Mouse (Mus musculus) E14TG2a.4 (cell line): ENCODE data around the gene Tmem82.

Source experiments
- H3K27me3 ChIP-seq: 2 replicates; pipeline ENCODE4 v1.6.1; 2014; ENCODE audit warnings: low read length, control low read depth; ENCODE audit not compliant: insufficient read depth
- H3K36me3 ChIP-seq: 2 replicates; pipeline ENCODE4 v1.6.1; 2014; ENCODE audit warnings: low read length, control low read depth; ENCODE audit not compliant: insufficient read depth
- H3K4me1 ChIP-seq: replicated peaks from 2 replicates; pipeline ENCODE4 v1.6.1; 2014; ENCODE audit warnings: low read depth, low read length, control low read depth
- H3K4me3 ChIP-seq: replicated peaks from 2 replicates; pipeline ENCODE4 v1.5.1; 2014; ENCODE audit warnings: mild to moderate bottlenecking, low read length
- H3K9me3 ChIP-seq: 2 replicates; pipeline ENCODE4 v1.6.1; 2014; ENCODE audit warnings: low read length, control low read depth
- CTCF ChIP-seq: conservative IDR thresholded peaks from 2 replicates; pipeline ENCODE4 v1.5.1; 2014; ENCODE audit warnings: low read length
- NANOG ChIP-seq: IDR thresholded peaks from 2 replicates; pipeline ENCODE4 v1.6.1; 2014; ENCODE audit warnings: borderline replicate concordance, low read length, mixed read lengths
- POU5F1 ChIP-seq: IDR thresholded peaks from 2 replicates; pipeline ENCODE4 v1.6.1; 2014; ENCODE audit warnings: low read length, borderline replicate concordance

The Tmem82 gene

GRCm38 (mm10) chr4:141656932-141657331 lies 38.5 kb upstream of the Tmem82 start:
- TF ChIP-seq CTCF, result no peak
- Histone ChIP-seq H3K27me3 (no peaks in the 10 kb centered on the region), H3K4me1 (peaks cover 29% of the 10 kb centered on the region), H3K36me3 (peaks cover 3% of the 10 kb centered on the region; the same call in 1 of the 2 replicates), H3K4me3 (no peak overlapping the region), H3K9me3 (no peaks in the 10 kb centered on the region)

GRCm38 (mm10) chr4:141655908-141656608 lies 37.6 kb upstream of the Tmem82 start:
- Histone ChIP-seq H3K9me3 (no peaks in the 10 kb centered on the region), H3K27me3 (no peaks in the 10 kb centered on the region), H3K4me1 (peaks cover 34% of the 10 kb centered on the region), H3K36me3 (peaks cover 3% of the 10 kb centered on the region; the same call in 1 of the 2 replicates), H3K4me3 (no peak overlapping the region)
- TF ChIP-seq NANOG, result no peak
- TF ChIP-seq POU5F1, result no peak
- no peak for TF ChIP-seq CTCF

GRCm38 (mm10) chr4:141654509-141654908 lies 36.1 kb upstream of the Tmem82 start:
- Histone ChIP-seq H3K27me3 (no peaks in the 10 kb centered on the region), H3K4me3 (no peak overlapping the region), H3K4me1 (peaks cover 25% of the 10 kb centered on the region), H3K36me3 (peaks cover 3% of the 10 kb centered on the region; the same call in 1 of the 2 replicates), H3K9me3 (no peaks in the 10 kb centered on the region)
- TF ChIP-seq CTCF (no peak), NANOG (no peak), POU5F1 (no peak)

- H3K36me3 ChIP-seq, result no peaks in the 10 kb centered on the region; the same call in 1 of the 2 replicates
- H3K9me3 ChIP-seq, result no peaks in the 10 kb centered on the region
- H3K4me3 ChIP-seq, result no peak overlapping the region
- TF ChIP-seq CTCF, result no peak
- TF ChIP-seq POU5F1, result no peak
- no peak for TF ChIP-seq NANOG
- H3K27me3 ChIP-seq, result no peaks in the 10 kb centered on the region
- H3K4me1 ChIP-seq, result peaks cover 23% of the 10 kb centered on the region
These were observed 35.4 kb upstream of the Tmem82 start for GRCm38 (mm10) chr4:141653813-141654212.

- Histone ChIP-seq H3K4me1 (peaks cover 23% of the 10 kb centered on the region), H3K9me3 (no peaks in the 10 kb centered on the region), H3K36me3 (no peaks in the 10 kb centered on the region; the same call in 1 of the 2 replicates), H3K4me3 (no peak overlapping the region), H3K27me3 (no peaks in the 10 kb centered on the region)
- TF ChIP-seq CTCF, result no peak
- TF ChIP-seq NANOG, result no peak
- no peak for TF ChIP-seq POU5F1
These were observed 34.6 kb upstream of the Tmem82 start for GRCm38 (mm10) chr4:141653044-141653443.

GRCm38 (mm10) chr4:141651944-141652343 lies 33.5 kb upstream of the Tmem82 start:
- H3K4me3 ChIP-seq, result peak overlapping the region; percentile 33; the same call in 1 of the 2 replicates
- TF ChIP-seq POU5F1 (no peak), NANOG (no peak), CTCF (no peak)
- no peaks in the 10 kb centered on the region for H3K27me3 ChIP-seq
- peaks cover 23% of the 10 kb centered on the region for H3K4me1 ChIP-seq
- no peaks in the 10 kb centered on the region for H3K36me3 ChIP-seq
- H3K9me3 ChIP-seq, result no peaks in the 10 kb centered on the region

- no peak overlapping the region for H3K4me3 ChIP-seq
- TF ChIP-seq NANOG (no peak), POU5F1 (no peak), CTCF (no peak)
These were observed 32.9 kb upstream of the Tmem82 start for GRCm38 (mm10) chr4:141651286-141651685.

GRCm38 (mm10) chr4:141649244-141649643 lies 30.8 kb upstream of the Tmem82 start:
- H3K4me1 ChIP-seq, result peaks cover 15% of the 10 kb centered on the region
- no peak for TF ChIP-seq CTCF
- no peaks in the 10 kb centered on the region for H3K27me3 ChIP-seq
- H3K36me3 ChIP-seq, result no peaks in the 10 kb centered on the region
- no peaks in the 10 kb centered on the region for H3K9me3 ChIP-seq
- no peak overlapping the region for H3K4me3 ChIP-seq

More at GRCm38 (mm10) chr4:141651286-141651685, 32.9 kb upstream of the Tmem82 start:
- H3K4me1 ChIP-seq, result peaks cover 22% of the 10 kb centered on the region
- no peaks in the 10 kb centered on the region for H3K27me3 ChIP-seq
- H3K36me3 ChIP-seq, result no peaks in the 10 kb centered on the region
- H3K9me3 ChIP-seq, result no peaks in the 10 kb centered on the region

GRCm38 (mm10) chr4:141648262-141648661 lies 29.8 kb upstream of the Tmem82 start:
- Histone ChIP-seq H3K27me3 (no peaks in the 10 kb centered on the region), H3K4me1 (peaks cover 18% of the 10 kb centered on the region), H3K9me3 (no peaks in the 10 kb centered on the region), H3K4me3 (no peak overlapping the region), H3K36me3 (no peaks in the 10 kb centered on the region)
- TF ChIP-seq NANOG (no peak), CTCF (no peak), POU5F1 (no peak)
